Mouse (Mus musculus) Patski (cell line): Measurements from ENCODE around the gene Zbtb5. TPM values are rescaled to one million over a fixed set of nuclear protein-coding genes. Genes with fewer than 3 reads are reported as not detected.

ENCODE experiments used
- ATAC-seq: fragments of 100-300 bp; one replicate; pipeline ENCODE4 v1.8.0; 2021
- CTCF ChIA-PET: fragments of 350-600 bp; sonication (Branson Sonifier 250); formaldehyde crosslinking; loops from one replicate; lab custom pipeline; 2022; ENCODE audit warnings: inconsistent platforms; lab: Charles Lee
- POLR2A ChIA-PET: fragments of 350-600 bp; sonication (Branson Sonifier 250); formaldehyde crosslinking; loops from one replicate; lab custom pipeline; 2022; ENCODE audit warnings: antibody characterized with exemption, inconsistent platforms; lab: Charles Lee
- DNase-seq: peaks from one replicate; pipeline ENCODE4 v3.0.0-alpha.2; 2011; ENCODE audit warnings: low read depth, low spot score
- H3K27me3 ChIP-seq: fragments of 371-371 bp; one replicate; pipeline ENCODE4 v1.5.1; 2021
- CTCF ChIP-seq: fragments of 100-300 bp; IDR thresholded peaks from one replicate; pipeline ENCODE4 v1.5.1; 2021
- in situ Hi-C: fragments of 300-500 bp; cut with MboI; formaldehyde crosslinking; loops from 3 replicates; pipeline ENCODE4 v1.11.1; 2018; ENCODE audit warnings: low pct_unique_long_range_greater_than_20kb, mixed read lengths
- polyA plus RNA-seq: library from polyadenylated mRNA; unstranded; gene quantifications from one replicate; pipeline ENCODE4 v1.2.3, GENCODE M21; 2021

Zbtb5 gene
- polyA plus RNA-seq, 1 experiment from 2014 or later, result 5.6 TPM

- in situ Hi-C loops, result no loop called here
- no peak for TF ChIP-seq CTCF
- POLR2A ChIA-PET, result no interaction called here
- no peaks in the 10 kb centered on the region for H3K27me3 ChIP-seq
- ATAC-seq (no peak), DNase-seq (no peak)
- CTCF ChIA-PET, result interaction anchor here (0.6 to 1.0 kb wide), 2 partner anchors 9 to 244 kb away, joined by 3 read pairs; no protein-coding TSS in a partner anchor
These were observed 25.5 kb upstream of the Zbtb5 start for GRCm38 (mm10) chr4:45037455-45038410.

- no peak for ATAC-seq
- H3K27me3 ChIP-seq, result no peaks in the 10 kb centered on the region
- DNase-seq, result no peak
- ChIA-PET POLR2A (no interaction called here), CTCF (no interaction called here)
- TF ChIP-seq CTCF, result no peak
- in situ Hi-C loops, result no loop called here
These were observed 24.4 kb upstream of the Zbtb5 start for GRCm38 (mm10) chr4:45036571-45036970.

GRCm38 (mm10) chr4:45036048-45036447 is 23.8 kb upstream of the Zbtb5 start:
- in situ Hi-C loops, result no loop called here
- TF ChIP-seq CTCF, result no peak
- POLR2A ChIA-PET, result no interaction called here
- DNase-seq (no peak), ATAC-seq (no peak)
- CTCF ChIA-PET, result no interaction called here
- H3K27me3 ChIP-seq, result no peaks in the 10 kb centered on the region

- ChIA-PET POLR2A (no interaction called here), CTCF (no interaction called here)
- no peak for TF ChIP-seq CTCF
- H3K27me3 ChIP-seq, result no peaks in the 10 kb centered on the region
- ATAC-seq (no peak), DNase-seq (no peak)
- in situ Hi-C loops, result loop anchor here (5.0 kb wide), 1 partner anchor 32 kb away; no protein-coding TSS in a partner anchor
These were observed 22.7 kb upstream of the Zbtb5 start for GRCm38 (mm10) chr4:45034693-45035628.

GRCm38 (mm10) chr4:45032586-45032985 is 20.4 kb upstream of the Zbtb5 start:
- no peaks in the 10 kb centered on the region for H3K27me3 ChIP-seq
- DNase-seq, result no peak
- no peak for TF ChIP-seq CTCF
- ATAC-seq, result no peak
- in situ Hi-C loops, result loop anchor here (5.0 kb wide), 1 partner anchor 35 kb away; no protein-coding TSS in a partner anchor
- POLR2A ChIA-PET, result no interaction called here
- CTCF ChIA-PET, result no interaction called here

GRCm38 (mm10) chr4:45026459-45026858 is 14.2 kb upstream of the Zbtb5 start:
- ChIA-PET CTCF (no interaction called here), POLR2A (no interaction called here)
- H3K27me3 ChIP-seq, result no peaks in the 10 kb centered on the region
- in situ Hi-C loops, result no loop called here
- DNase-seq (no peak), ATAC-seq (no peak)
- TF ChIP-seq CTCF, result no peak

- ChIA-PET POLR2A (no interaction called here), CTCF (no interaction called here)
- in situ Hi-C loops, result loop anchor here (5.0 to 10.0 kb wide), 2 partner anchors 263 to 516 kb away; partner anchors contain the start of gene Shb
- no peak for TF ChIP-seq CTCF
- ATAC-seq, result no peak
- DNase-seq, result no peak
- no peaks in the 10 kb centered on the region for H3K27me3 ChIP-seq
These were observed 6.8 kb upstream of the Zbtb5 start for GRCm38 (mm10) chr4:45019009-45019408.

GRCm38 (mm10) chr4:45018452-45018980 is 6.3 kb upstream of the Zbtb5 start, which contains the start of gene Polr1e:
Gene Polr1e, plus strand, starts transcription at chr4:45018583.
- ATAC-seq (peak; percentile 85), DNase-seq (peak; percentile 28)
- CTCF ChIA-PET, result interaction anchor here (1.0 kb wide), 1 partner anchor 37 kb away, joined by 4 read pairs; the partner anchor contains the start of gene Grhpr
- in situ Hi-C loops, result loop anchor here (5.0 to 10.0 kb wide), 2 partner anchors 264 to 516 kb away; partner anchors contain the start of gene Shb
- TF ChIP-seq CTCF, result no peak
- POLR2A ChIA-PET, result no interaction called here
- no peaks in the 10 kb centered on the region for H3K27me3 ChIP-seq

- ChIA-PET POLR2A (no interaction called here), CTCF (no interaction called here)
- no peak for TF ChIP-seq CTCF
- DNase-seq (no peak), ATAC-seq (no peak)
- no peaks in the 10 kb centered on the region for H3K27me3 ChIP-seq
- in situ Hi-C loops, result loop anchor here (5.0 to 10.0 kb wide), 2 partner anchors 267 to 519 kb away; partner anchors contain the start of gene Shb
These were observed 3.4 kb upstream of the Zbtb5 start for GRCm38 (mm10) chr4:45015615-45016014.

- no peak for ATAC-seq
- no peak for DNase-seq
- in situ Hi-C loops, result loop anchor here (5.0 to 10.0 kb wide), 2 partner anchors 41 to 521 kb away; partner anchors contain the start of gene Shb
- no peaks in the 10 kb centered on the region for H3K27me3 ChIP-seq
- ChIA-PET POLR2A (interaction anchor here (1.0 kb wide), 1 partner anchor 32 kb away, joined by 3 read pairs; the partner anchor contains the start of gene Grhpr), CTCF (interaction anchor here (1.6 to 2.9 kb wide), 2 partner anchors 26 to 40 kb away, joined by 3 to 9 read pairs; no protein-coding TSS in a partner anchor)
- TF ChIP-seq CTCF, result no peak
These were observed 1.3 kb upstream of the Zbtb5 start for GRCm38 (mm10) chr4:45013537-45013936.
